Mouse (Mus musculus): ENCODE results near the gene H2afx. TPM values are rescaled to one million over a fixed set of nuclear protein-coding genes. Genes with fewer than 3 reads are reported as not detected.

H2afx gene
- total and polyA plus RNA-seq, 3 experiments: 89.6 to 828 TPM; not detected in 1

DNA sequence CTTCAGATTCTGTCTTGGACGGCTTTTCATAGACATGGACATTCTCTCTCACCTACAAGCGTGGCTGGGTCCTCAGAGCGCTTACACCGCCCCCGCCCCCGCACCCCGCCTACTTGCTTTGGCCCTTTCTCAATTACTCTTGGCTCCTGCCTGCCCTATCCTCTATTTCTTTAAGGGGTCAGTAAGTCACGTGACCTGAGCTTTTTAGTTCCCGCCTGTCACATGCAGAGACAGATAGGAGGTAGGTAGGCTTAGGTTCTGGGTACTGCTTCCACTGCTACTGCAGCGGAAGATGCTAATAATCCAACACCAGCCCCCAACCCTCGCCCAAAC, 45.6 kb upstream of the H2afx start (continued):
- TF ChIP-seq CHD2 (IDR thresholded peaks at IDR 0.05; ENCODE audit: low read length): no peak
- peak; percentile 84 to 86 for TF ChIP-seq USF2 (IDR thresholded peaks at IDR 0.05; ENCODE audit: borderline replicate concordance in 1 of 2, insufficient read depth in 1 of 2, low read depth in 1 of 2, low read length in 2 of 2)
- TF ChIP-seq MYB (IDR thresholded peaks at IDR 0.05; ENCODE audit: low read depth, low read length): no peak
- TF ChIP-seq ZKSCAN1 (IDR thresholded peaks at IDR 0.05; ENCODE audit: low read depth, low read length): no peak
- no peak for TF ChIP-seq RCOR1 (IDR thresholded peaks at IDR 0.05; ENCODE audit: low read depth, low read length)
- TF ChIP-seq NRF1 (IDR thresholded peaks at IDR 0.05; ENCODE audit: insufficient read depth, low read depth, low read length, poor library complexity, severe bottlenecking): no peak

DNA sequence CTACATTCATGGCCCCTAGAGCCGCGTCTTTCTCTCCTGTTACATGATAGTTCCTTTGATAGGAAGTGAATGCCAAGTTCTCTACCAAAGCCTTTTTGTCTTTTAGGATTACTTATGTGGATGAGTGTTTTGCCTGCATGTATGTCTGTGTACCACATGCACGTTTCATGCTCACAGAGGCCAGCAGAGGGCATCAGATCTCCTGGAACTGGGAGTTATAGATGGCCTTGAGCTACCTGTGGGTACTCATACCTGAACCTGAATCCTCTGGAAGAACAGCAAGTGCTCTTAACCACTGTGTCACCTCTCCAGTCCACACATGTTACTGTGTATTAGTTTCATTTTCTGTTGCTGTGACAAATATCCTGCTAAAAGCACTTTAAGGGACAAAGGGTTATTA, 42.0 kb upstream of the H2afx start:
- Histone ChIP-seq H3K4me3 (ENCODE audit: control insufficient read depth in 1 of 2, insufficient read depth in 1 of 2, low read depth in 2 of 2, low read length in 2 of 2) (no peak overlapping the region), H3K36me3 (ENCODE audit: control insufficient read depth in 1 of 2, insufficient read depth in 2 of 2, low read length in 2 of 2) (peaks cover 6 to 9% of the 10 kb centered on the region in 2 experiments), H3K4me1 (ENCODE audit: control insufficient read depth in 1 of 2, insufficient read depth in 2 of 2, low read length in 2 of 2) (peaks cover 6 to 7% of the 10 kb centered on the region in 2 experiments; a peak in 3 of 4 replicates), H3K9me3 (replicated peaks; ENCODE audit: insufficient read depth, low read length) (no peaks in the 10 kb centered on the region), H3K27ac (ENCODE audit: control insufficient read depth, low read depth, low read length) (no peak overlapping the region), H3K9ac (ENCODE audit: control insufficient read depth, low read depth, low read length, poor library complexity, severe bottlenecking) (no peak overlapping the region), H3K79me2 (ENCODE audit: control insufficient read depth, insufficient read depth, low read length, poor library complexity) (peaks cover 2% of the 10 kb centered on the region; the same call in 1 of the 2 replicates), H3K27me3 (ENCODE audit: control insufficient read depth in 1 of 2, insufficient read depth in 2 of 2, low read length in 2 of 2) (no peaks in the 10 kb centered on the region)
- peak; percentile 57 for DNase-seq (ENCODE audit: low read depth, low spot score)
- TF ChIP-seq MAFK (IDR thresholded peaks at IDR 0.05; ENCODE audit: borderline replicate concordance, low read depth, low read length): no peak
- no peak for TF ChIP-seq ZMIZ1 (IDR thresholded peaks at IDR 0.05; ENCODE audit: low read depth, low read length)
- TF ChIP-seq SIN3A (IDR thresholded peaks at IDR 0.05; ENCODE audit: low read length): 0 out of 2 replicates have a peak, but pooled peaks have one; percentile 27
- TF ChIP-seq ZC3H11A (IDR thresholded peaks at IDR 0.05; ENCODE audit: low read depth, low read length): no peak
- no peak for TF ChIP-seq E2F4 (IDR thresholded peaks at IDR 0.05; ENCODE audit: borderline replicate concordance, low read depth, low read length)
- TF ChIP-seq SMC3 (IDR thresholded peaks at IDR 0.05; ENCODE audit: low read depth, low read length): peak; percentile 63
- 0 out of 2 replicates have a peak, but pooled peaks have one; percentile 6 for TF ChIP-seq USF1 (IDR thresholded peaks at IDR 0.05; ENCODE audit: low read depth, low read length)
- no peak for TF ChIP-seq UBTF (IDR thresholded peaks at IDR 0.05; ENCODE audit: borderline replicate concordance, insufficient read depth, low read depth, low read length)
- TF ChIP-seq MAZ (IDR thresholded peaks at IDR 0.05; ENCODE audit: low read depth, low read length): no peak
- 0 out of 2 replicates have a peak, but pooled peaks have one; percentile 30 for TF ChIP-seq MXI1 (IDR thresholded peaks at IDR 0.05; ENCODE audit: low read depth, low read length)
- 0 out of 2 replicates have a peak, but pooled peaks have one; percentile 40 for TF ChIP-seq MYC (IDR thresholded peaks at IDR 0.05; ENCODE audit: low read depth, low read length)
- peak; percentile 48 for TF ChIP-seq RAD21 (IDR thresholded peaks at IDR 0.05; ENCODE audit: low read depth, low read length)
- peak; percentile 68 to 73 (median 68) for TF ChIP-seq CTCF (IDR thresholded peaks at IDR 0.05 in 2 of 3, conservative IDR thresholded peaks at IDR 0.05 in 1 of 3; ENCODE audit: control insufficient read depth in 1 of 3, insufficient read depth in 1 of 3, low read depth in 2 of 3, low read length in 3 of 3, poor library complexity in 1 of 3, severe bottlenecking in 1 of 3)

Measured in MEL (cell line).